Comparison of ENCODE assay signal across 8 mouse cellular contexts in genomic region chr13:119378404-119379037, GRCm38 (mm10). TPM values are rescaled to one million over a fixed set of nuclear protein-coding genes. Genes with fewer than 3 reads are reported as not detected.
A peak's percentile ranks its signal among the peaks of the same experiment; 100 is the strongest.
DNase-seq lines count a peak whose midpoint lies in the region; ATAC-seq and TF ChIP-seq lines count a peak whose summit lies in the region.

No protein-coding gene starts in this region.

- H3K9me3 ChIP-seq in liver, postnatal 0 days (ENCODE audit: low read length): no peaks in the 10 kb centered on the region

- H3K4me3 ChIP-seq in liver, postnatal 0 days (ENCODE audit: low read depth, low read length): no peak overlapping the region

- no peak overlapping the region for H3K4me2 ChIP-seq in liver, postnatal 0 days (ENCODE audit: low read depth, low read length)

- no peaks in the 10 kb centered on the region for H3K27me3 ChIP-seq in liver, postnatal 0 days (ENCODE audit: insufficient read depth, low read length)

- no peak overlapping the region for H3K27ac ChIP-seq in liver, postnatal 0 days (ENCODE audit: low read depth)

- peak; percentile 80 for DNase-seq in CD4-positive, CD25-positive, alpha-beta regulatory T cell, adult 2 months (ENCODE audit: low read depth, low spot score)
- peak; percentile 69 for DNase-seq in adrenal gland, adult 2 months
- peak; percentile 81 for DNase-seq in embryo, embryonic 10.5 days (ENCODE audit: low spot score)
- DNase-seq in kidney, postnatal 4 days: peak; percentile 88 to 89
- DNase-seq in liver, postnatal 0 days: peak; percentile 83
- peak; percentile 66 for DNase-seq in ovary, postnatal 14 days (ENCODE audit: low spot score)
- DNase-seq in thymus, postnatal 10 days (ENCODE audit: low spot score in 2 of 2): peak; percentile 56 to 80

- peak; percentile 84 for TF ChIP-seq CTCF in liver, postnatal 0 days (IDR thresholded peaks at IDR 0.05; ENCODE audit: low read depth)

- WGBS in liver, postnatal 0 days (ENCODE audit: insufficient replicate concordance): 47% methylated on average over 5 of the region's 5 CpGs

- H3K4me1 ChIP-seq in liver, postnatal 0 days (ENCODE audit: insufficient read depth): no peaks in the 10 kb centered on the region

- no peak overlapping the region for H3K9ac ChIP-seq in liver, postnatal 0 days (replicated peaks)

- TF ChIP-seq EP300 in liver, postnatal 0 days (IDR thresholded peaks at IDR 0.05; ENCODE audit: low read depth): no peak

- peaks cover 24% of the 10 kb centered on the region for H3K36me3 ChIP-seq in liver, postnatal 0 days (replicated peaks; ENCODE audit: insufficient read depth, low read length)

- peak; percentile 88 for ATAC-seq in granulocyte monocyte progenitor cell, adult 5-6 weeks (replicated peaks; ENCODE audit: poor library complexity, severe bottlenecking)
- peak; percentile 44 for ATAC-seq in liver, postnatal 0 days

RNA-seq across cellular contexts. Expression of gene Paip1, which starts 49.9 kb away (rescaled TPM):
- 100 to 1,000 TPM; 127 to 129 TPM for total RNA-seq in adrenal gland, adult 2 months (2021)
- 21.0 and 26.4 TPM in 2 replicates for polyA plus RNA-seq in adrenal gland, adult 2 months (2012; rRNA removed)
- total RNA-seq in granulocyte monocyte progenitor cell, adult 5-6 weeks (2014; fragmentation: Nextera tagmentation): 32.8 and 44.5 TPM in 2 replicates
- 72.4 and 77.3 TPM in 2 replicates for total RNA-seq in granulocyte monocyte progenitor cell, adult 5-6 weeks (2017)
- polyA plus RNA-seq in liver, postnatal 0 days (2015; fragmentation: Nextera tagmentation; extraction: Ambion mirVana): 34.1 and 39.7 TPM in 2 replicates
